Mouse (Mus musculus): ENCODE results near the gene Tbc1d10c.

The Tbc1d10c gene

DNA sequence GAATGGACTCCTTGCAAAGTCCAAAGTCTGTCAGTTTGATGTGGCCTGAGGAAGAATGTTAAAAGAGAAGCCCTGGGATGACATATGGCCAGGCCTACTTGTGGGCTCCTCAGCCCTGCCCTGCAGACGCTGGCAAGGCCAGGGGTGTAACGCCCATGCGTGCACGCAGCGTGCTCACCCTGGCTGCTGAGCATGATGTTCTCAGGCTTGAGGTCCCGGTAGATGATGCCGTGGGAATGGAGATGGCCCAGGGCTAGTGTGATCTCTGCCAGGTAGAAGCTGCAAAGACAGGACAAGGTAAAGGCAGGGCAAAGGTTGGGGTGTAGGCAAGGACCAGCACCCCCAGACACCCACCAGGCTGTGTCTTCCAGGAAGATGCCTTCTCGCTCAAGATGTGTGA, 32.0 kb downstream of the Tbc1d10c start:
- no peak for ATAC-seq (ENCODE audit: low TSS enrichment)

DNA sequence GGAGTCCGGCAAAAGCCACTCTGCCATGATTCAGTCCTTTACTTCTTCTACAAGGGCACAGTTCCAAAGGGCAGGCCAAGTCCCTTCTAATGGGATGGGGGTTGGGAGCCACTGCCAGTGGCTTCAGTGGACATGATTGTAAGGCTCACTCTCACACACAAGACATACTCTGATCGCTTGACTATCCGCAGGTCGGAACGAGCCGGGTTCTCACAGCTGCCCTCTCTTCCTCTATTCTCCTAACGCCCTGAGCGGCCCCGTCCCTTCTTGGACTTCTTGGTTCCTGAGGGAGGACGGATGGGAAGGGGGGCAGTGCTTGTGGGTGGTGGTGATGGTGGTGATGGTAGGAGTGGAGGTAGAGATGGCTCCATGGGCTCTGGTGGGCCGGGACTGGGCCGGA, 34.3 kb downstream of the Tbc1d10c start:
- no peak for ATAC-seq (ENCODE audit: low TSS enrichment)

DNA sequence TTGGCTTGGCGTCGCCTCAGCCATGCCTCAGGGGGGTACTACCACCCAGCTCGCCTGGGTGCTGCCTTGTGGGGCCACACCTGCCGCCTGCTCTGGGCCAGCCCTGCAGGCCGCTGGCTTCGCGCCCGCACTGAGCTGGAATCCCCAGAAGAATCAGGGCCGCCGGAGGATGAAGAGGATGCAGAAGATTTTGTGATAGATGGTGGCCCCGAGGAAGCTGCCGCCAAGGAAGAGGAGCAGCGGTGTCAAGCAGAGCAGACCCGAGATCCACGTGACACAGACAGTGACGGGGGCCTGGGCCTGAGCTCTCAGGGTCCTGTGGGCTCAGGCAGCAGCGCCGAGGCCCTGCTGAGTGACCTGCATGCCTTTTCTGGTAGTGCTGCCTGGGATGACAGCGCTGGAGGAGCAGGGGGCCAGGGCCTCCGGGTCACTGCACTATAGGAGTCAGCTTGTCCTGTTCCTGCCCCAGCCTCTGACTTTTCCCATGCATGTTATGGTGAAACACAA, 35.0 kb downstream of the Tbc1d10c start:
- ATAC-seq (ENCODE audit: low TSS enrichment) = no peak

DNA sequence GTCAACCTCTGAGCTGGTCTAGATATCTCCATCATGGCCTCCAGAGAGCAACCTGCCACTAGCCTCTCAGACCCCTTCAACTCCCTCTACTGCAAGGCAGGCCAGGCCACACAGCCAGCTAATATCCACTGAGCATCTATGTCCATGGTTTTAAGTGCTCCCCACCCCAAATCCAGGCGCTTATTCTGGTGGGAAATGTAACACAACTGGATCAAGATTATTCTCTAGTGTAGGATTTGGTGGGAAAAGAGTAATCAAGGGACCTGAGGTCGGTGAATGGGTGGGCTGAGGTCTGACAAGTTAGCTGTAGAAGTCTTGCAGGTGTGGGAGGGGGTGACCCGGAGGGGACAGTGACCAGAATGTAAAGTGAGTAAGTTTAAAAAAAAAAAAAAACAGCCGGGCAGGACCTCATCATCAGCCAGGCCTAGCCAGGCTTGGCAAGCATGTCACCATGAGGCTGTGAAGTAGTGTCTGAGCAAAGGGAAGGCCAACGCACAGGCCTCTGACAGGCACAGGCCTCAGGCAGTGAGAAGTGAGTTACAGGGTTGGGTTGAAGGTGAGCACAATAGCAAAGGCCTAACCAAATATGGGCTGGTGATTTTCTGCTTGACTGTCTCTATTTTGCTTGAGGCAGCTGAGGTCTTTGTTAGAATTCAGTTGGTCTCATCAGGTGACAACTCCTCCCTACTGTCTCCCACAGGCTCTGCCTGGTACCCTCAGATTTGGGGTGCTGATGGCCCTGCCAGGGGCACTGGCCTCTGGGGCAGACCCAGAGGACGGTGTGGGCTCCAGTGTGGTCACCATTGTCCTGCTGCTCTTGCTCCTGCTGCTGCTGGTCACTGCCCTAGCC, 35.6 kb downstream of the Tbc1d10c start:
- ATAC-seq (ENCODE audit: low TSS enrichment) = no peak

DNA sequence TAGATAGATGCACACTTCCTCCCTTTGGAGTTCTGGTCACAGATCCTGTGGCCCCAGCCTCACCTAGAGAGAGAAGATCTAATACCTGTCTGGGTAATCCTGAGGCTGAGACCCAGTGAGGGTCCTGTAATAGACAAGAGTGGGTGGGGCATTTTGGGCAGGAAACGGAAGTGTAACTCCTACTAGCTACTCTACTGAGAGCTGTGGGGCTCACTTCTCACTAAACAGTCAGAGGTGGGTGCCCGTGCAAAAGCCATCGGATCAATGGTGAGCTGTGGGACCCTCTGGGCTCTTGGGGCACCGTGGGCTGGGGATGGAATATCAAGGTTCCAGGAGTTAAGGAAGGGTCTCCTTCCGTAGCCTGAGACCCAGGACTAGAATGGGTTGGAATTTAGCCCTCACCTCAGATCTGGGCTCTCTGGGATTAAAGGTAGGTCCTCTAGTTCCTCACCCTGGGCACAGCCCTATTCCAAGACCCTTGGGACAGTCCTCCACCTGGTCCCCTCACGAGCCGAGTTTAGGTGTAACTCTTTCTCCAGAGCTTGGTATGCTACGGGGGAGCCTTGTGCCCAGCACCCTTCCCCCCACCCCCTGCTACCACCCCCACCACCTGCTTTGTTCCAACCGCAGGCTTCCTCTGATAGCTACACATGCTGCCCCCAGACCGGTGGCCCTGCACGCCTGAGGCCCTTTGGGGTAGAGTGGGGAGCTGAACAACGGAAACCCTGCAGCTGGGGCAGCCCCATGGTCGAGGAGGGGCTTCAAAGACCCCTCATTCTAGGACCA, 36.5 kb downstream of the Tbc1d10c start:
- ATAC-seq (ENCODE audit: low TSS enrichment) = no peak

DNA sequence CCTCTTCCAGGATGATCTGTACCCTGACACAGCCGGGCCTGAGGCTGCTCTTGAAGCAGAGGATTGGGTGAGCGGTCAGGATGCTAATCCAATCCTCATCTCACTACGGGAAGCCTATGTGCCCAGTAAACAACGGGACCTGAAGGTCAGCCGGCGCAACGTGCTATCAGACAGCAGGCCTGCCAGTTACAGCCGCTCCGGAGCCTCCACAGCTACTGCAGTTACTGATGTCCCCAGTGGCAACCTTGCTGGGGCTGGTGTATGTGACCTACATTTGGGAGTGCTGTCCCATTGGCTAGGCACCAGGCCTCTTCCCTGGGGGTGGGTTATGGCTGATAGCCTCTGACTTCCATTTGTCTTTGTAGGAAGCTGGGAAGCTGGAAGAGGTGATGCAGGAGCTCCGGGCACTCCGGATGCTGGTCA, 37.8 kb downstream of the Tbc1d10c start, which contains the start of gene Ptprcap:
Gene Ptprcap, plus strand, starts transcription at position 373 of the 423 bp plus-strand sequence.
- ATAC-seq (ENCODE audit: low TSS enrichment) = no peak

DNA sequence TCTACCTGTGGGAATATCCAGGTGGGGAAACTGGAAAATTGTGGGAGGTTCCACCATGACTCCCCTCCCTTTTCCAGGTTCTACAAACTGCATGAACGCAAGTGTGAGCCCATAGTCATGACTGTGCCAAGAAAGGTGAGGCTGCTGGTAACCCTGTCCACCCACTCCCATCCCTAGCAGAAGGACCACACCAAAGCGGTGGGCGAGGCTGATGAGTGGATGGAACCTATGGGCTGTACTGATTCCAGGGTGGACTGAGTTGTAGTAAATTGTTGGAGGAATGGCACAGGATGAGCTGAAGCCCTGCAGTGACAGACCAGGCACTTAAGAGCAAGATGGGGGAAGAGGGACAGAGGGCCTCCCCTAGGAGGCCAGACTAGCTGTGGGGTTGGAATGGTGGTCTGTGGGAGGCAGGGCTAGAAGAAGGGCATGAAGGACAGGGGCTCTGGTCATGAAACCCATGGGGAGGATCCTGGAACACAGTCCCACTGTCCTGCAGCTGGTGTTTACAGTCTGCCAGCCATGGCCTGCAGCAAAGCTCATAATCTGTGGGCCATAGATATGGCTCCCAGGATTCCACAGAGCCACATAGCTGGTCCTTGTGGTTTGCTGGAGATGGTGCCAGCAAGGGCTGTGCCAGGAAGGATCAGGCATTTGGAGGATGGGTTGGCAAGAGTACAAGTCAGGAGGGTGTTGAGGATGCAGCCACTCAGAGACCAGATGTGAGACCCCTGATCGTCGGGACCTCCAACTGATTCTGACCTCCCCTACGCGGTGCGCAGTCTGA, 38.4 kb downstream of the Tbc1d10c start:
- ATAC-seq (ENCODE audit: low TSS enrichment) = no peak

- ATAC-seq (ENCODE audit: low TSS enrichment) = no peak
Observed at GRCm38 (mm10) chr19:4151898-4152297, 39.2 kb downstream of the Tbc1d10c start.

DNA sequence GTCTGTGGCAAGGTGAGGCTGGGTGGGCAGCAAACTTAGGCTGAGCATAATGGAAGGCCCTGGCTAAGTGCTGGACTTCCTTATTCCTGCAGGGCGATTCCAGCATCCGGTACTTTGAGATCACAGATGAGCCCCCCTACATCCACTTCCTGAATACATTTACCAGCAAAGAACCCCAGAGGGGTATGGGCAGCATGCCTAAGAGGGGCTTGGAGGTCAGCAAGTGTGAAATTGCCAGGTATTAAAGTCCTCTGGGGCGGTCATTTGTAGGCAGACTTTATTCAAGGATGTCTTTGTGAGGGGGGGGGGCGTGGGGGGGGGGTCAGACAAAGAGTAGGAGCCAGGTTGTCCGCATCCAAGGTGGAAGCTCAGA, 39.6 kb downstream of the Tbc1d10c start:
- ATAC-seq (ENCODE audit: low TSS enrichment) = no peak

DNA sequence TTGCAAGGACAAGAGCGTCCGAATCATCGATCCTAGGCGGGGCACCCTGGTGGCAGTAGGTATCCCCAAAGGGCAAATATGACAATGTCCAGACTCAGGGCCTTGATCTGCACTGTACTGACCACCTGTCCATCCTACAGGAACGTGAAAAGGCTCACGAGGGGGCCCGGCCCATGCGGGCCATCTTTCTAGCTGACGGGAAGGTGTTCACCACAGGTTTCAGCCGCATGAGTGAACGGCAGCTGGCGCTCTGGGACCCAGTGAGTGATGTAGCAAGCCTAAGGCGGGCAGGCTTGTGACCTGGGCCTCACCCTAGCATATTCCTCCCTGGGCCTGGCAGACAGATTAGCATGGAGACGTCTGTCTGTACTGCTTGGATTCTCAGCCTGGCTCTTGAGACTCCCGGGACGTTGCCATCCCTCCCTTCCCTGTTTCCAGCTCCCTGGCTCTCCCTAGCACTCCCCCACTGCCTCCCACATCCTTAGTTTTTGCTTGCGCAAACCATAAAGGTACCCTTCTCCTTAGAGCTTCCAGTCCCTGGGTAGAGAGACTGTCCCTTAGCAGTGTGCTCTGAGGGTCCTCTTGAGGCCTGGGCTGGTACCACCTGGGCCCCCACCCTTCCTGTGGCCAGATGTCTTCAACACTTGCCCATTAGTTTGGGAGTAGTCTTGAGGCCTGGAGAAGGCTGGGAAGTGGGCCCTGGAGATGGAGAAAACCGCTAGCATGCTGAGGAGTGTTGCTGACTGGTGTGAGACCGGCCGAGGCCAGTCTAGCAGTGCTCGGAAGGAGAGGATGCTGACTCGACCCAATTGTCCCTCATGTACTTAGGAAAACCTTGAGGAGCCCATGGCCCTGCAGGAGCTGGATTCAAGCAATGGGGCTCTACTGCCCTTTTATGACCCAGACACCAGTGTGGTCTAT, 40.3 kb downstream of the Tbc1d10c start:
- ATAC-seq (ENCODE audit: low TSS enrichment) = no peak

GRCm38 (mm10) chr19:4149764-4150461, 41.2 kb downstream of the Tbc1d10c start:
- no peak for ATAC-seq (ENCODE audit: low TSS enrichment)

DNA sequence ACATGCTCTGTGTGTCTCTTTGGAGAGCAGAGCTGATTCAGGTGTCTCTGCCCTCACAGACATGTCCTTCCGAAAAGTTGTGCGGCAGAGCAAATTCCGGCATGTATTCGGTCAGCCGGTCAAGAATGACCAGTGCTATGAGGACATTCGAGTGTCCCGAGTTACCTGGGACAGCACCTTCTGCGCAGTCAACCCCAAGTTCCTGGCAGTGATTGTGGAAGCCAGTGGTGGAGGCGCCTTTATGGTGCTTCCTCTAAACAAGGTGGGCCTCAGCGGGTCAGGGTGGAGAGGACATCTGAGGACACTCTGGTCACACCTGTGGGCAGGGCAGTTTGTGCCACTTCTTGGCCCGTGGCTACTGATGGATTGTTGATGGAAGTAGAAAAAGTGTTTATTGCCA, 41.8 kb downstream of the Tbc1d10c start:
- ATAC-seq (ENCODE audit: low TSS enrichment) = no peak

GRCm38 (mm10) chr19:4148819-4149218, 42.3 kb downstream of the Tbc1d10c start:
- ATAC-seq (ENCODE audit: low TSS enrichment) = no peak

DNA sequence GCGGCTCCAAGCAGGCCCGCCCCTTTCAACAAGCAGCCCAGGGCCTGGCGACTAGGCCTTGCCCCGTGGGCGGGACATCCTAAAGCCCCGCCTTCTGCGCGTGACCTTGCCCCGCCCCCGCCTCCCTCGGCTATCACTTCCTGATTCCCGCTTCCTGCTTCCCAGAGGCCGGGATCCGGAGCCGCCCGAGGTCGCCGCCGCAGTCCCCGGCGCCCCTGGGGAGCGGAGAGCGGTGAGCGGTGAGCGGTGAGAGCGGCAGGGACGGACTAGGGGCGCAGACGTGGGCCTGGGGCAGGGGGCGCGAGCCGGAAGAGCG, 42.6 kb downstream of the Tbc1d10c start, which contains the start of gene Coro1b:
Gene Coro1b, plus strand, starts transcription at position 129 of the 316 bp plus-strand sequence.
- peak; percentile 66 for ATAC-seq (ENCODE audit: low TSS enrichment)

GRCm38 (mm10) chr19:4147782-4148490, 43.1 kb downstream of the Tbc1d10c start:
- ATAC-seq (ENCODE audit: low TSS enrichment) = no peak

GRCm38 (mm10) chr19:4147022-4147405, 44.1 kb downstream of the Tbc1d10c start:
- no peak for ATAC-seq (ENCODE audit: low TSS enrichment)

DNA sequence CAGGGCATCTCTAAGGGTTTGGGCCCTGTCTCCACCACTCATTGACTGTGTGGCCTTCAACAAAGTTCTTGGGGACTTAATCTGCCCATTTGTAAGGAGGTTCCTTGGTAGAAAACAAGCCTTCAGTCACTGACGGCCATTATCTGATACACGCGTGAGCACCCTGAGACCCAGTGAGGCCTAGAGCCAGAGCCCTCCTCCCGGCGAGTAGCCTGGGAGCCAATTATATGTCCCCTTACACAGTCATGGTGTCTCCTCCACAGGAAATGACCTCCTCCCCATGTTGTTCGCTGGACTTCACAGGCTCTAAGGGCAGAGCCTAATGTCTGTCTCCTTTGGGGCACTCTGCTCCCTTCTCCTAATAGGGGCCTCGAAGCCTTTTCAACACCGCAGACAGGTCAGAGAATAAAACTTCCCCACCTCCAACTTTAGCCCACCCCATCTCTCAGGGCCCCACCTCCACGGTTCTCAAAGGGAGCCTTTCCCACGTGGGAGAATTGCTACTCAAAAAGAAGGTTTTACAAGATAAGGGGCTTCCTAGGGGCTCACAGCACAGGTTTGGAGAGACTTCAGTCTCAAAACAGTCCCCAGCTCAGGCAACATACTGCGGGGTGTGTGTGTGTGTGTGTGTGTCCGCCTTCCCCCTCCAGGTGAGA, 44.6 kb downstream of the Tbc1d10c start:
- ATAC-seq (ENCODE audit: low TSS enrichment) = no peak

DNA sequence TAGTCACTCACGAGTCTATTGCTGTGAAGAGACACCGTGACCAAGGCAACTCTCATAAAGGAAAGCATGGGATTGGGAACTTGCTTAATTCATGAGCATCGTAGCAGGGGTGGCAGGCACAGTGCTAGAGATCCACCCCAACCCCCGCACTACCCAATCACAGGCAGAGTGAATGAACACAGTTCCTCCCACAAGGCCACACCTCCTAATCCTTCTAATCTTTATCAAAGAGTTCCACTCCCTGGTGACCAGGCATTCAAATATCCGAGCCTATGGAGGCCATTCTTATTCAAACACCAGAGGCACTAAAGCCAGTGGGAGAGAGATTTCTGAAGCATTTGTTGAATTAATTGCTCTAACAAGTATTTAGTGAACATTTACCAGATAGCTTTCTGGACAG, 45.1 kb downstream of the Tbc1d10c start:
- ATAC-seq (ENCODE audit: low TSS enrichment) = no peak
